Mouse (Mus musculus) lung, embryonic 15.5 days (tissue): ENCODE measurements around the gene Scrn2. TPM values are rescaled to one million over a fixed set of nuclear protein-coding genes. Genes with fewer than 3 reads are reported as not detected.

Experiments used
- microRNA-seq: library from miRNA; unstranded; fragments of <30 nt; microRNA quantifications from one replicate; pipeline ENCODE4, GENCODE M21; 2016
- polyA plus RNA-seq: library from polyadenylated mRNA; unstranded; fragments of >200 nt; fragmentation: Nextera tagmentation; extraction: Ambion mirVana; gene quantifications from 2 replicates; pipeline ENCODE4 v1.2.1, GENCODE M21; 2015

Scrn2 gene
- polyA plus RNA-seq, 1 experiment from 2014 or later = 31.9 TPM

Small RNA genes lying within 50 kb of the gene (microRNA-seq; reads per million reads assigned to microRNA genes)
- gene Mir8103 = 2.4 reads per million, percentile 8 among the genes with 10 or more reads in this experiment

Other genes with a start within 250 kb of the Scrn2 start
- 114 and 121 TPM in 2 replicates for gene Cbx1, start 240.8 kb upstream of the Scrn2 start, polyA plus RNA-seq
- 62.5 and 65.0 TPM in 2 replicates for gene Nfe2l1, start 200.0 kb upstream of the Scrn2 start, polyA plus RNA-seq
- 134 and 138 TPM in 2 replicates for gene Copz2, start 180.1 kb upstream of the Scrn2 start, polyA plus RNA-seq
- gene Cdk5rap3, start 113.4 kb upstream of the Scrn2 start, polyA plus RNA-seq = 65.8 and 67.2 TPM in 2 replicates
- gene Prr15l, start 101.8 kb upstream of the Scrn2 start, polyA plus RNA-seq = 38.2 and 40.1 TPM in 2 replicates
- 30.4 and 34.3 TPM in 2 replicates for gene Pnpo, start 86.0 kb upstream of the Scrn2 start, polyA plus RNA-seq
- 15.7 and 17.9 TPM in 2 replicates for gene Sp2, start 47.0 kb upstream of the Scrn2 start, polyA plus RNA-seq
- gene Sp6, start 16.5 kb upstream of the Scrn2 start, polyA plus RNA-seq = 0.72 and 0.98 TPM in 2 replicates
- gene Lrrc46, start 11.5 kb downstream of the Scrn2 start, polyA plus RNA-seq = 3.7 and 5.9 TPM in 2 replicates
- 79.4 and 85.2 TPM in 2 replicates for gene Mrpl10, start 11.6 kb downstream of the Scrn2 start, polyA plus RNA-seq
- gene Osbpl7, start 20.7 kb downstream of the Scrn2 start, polyA plus RNA-seq = 10.3 and 11.7 TPM in 2 replicates
- 0.07 TPM in 1 of 2 replicates, not detected in the other for gene Tbx21, start 85.4 kb downstream of the Scrn2 start, polyA plus RNA-seq
- gene Tbkbp1, start 121.6 kb downstream of the Scrn2 start, polyA plus RNA-seq = 7.9 and 8.6 TPM in 2 replicates
- 50.5 and 52.5 TPM in 2 replicates for gene Kpnb1, start 157.9 kb downstream of the Scrn2 start, polyA plus RNA-seq